Mouse (Mus musculus) thymus, adult 2 months (tissue): ENCODE data around the gene Cyp2b10.

ENCODE experiments used
- CTCF ChIP-seq: fragments of 200-500 bp; IDR thresholded peaks from 2 replicates; pipeline ENCODE4 v1.5.1; 2012; ENCODE audit warnings: mild to moderate bottlenecking, control low read depth, low read length, moderate library complexity, borderline replicate concordance; ENCODE audit not compliant: control insufficient read depth, poor library complexity, insufficient read depth; ENCODE audit errors: extremely low read depth
- POLR2A ChIP-seq: fragments of 200-500 bp; IDR thresholded peaks from 2 replicates; pipeline ENCODE4 v1.6.1; 2012; ENCODE audit warnings: mild to moderate bottlenecking, low read length, control low read depth, moderate library complexity; ENCODE audit not compliant: control insufficient read depth, poor library complexity, insufficient read depth; ENCODE audit errors: extremely low read depth

DNA sequence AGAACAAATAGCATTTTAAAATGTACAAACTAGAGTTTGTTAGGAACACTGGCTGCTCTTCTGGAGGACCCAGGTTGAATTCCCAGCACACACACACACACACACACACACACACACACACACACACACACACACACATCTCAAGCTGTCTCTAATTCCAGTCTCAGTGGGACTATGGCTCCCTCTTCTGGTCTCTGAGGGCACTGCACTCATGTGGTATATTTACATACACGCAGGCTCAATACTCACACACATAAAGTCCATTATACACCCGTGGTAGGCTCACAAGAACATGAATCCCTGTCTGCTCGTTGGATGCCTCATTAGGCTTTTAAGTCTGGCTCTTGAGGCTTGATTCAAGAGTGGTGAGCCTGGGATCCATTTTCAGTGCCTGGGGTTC lies 6.6 kb downstream of the Cyp2b10 start:
- TF ChIP-seq CTCF (no peak), POLR2A (no peak)
